Mouse (Mus musculus) CH12.LX (cell line): ENCODE measurements around the gene Wnk1.

ENCODE experiments used
- CHD2 ChIP-seq: IDR thresholded peaks from 2 replicates; pipeline ENCODE4 v1.6.1; 2011; ENCODE audit warnings: low read length, improper control_type of control experiment
- CTCF ChIP-seq, 2 experiments: IDR thresholded peaks in 1 of 2; conservative IDR thresholded peaks in 1 of 2; 2 replicates each; pipeline ENCODE4 v1.5.1; 2011 to 2012; ENCODE audit warnings: low read depth in 2 of 2, low read length in 2 of 2, improper control_type of control experiment in 1 of 2, inconsistent platforms in 1 of 2, mild to moderate bottlenecking in 1 of 2, moderate library complexity in 1 of 2
- E2F4 ChIP-seq: IDR thresholded peaks from 2 replicates; pipeline ENCODE4 v1.6.1; 2011; ENCODE audit warnings: low read depth, low read length, improper control_type of control experiment; ENCODE audit not compliant: insufficient replicate concordance
- EP300 ChIP-seq: IDR thresholded peaks from 2 replicates; pipeline ENCODE4 v1.6.1; 2011; ENCODE audit warnings: low read length, improper control_type of control experiment
- ETS1 ChIP-seq: conservative IDR thresholded peaks from 2 replicates; pipeline ENCODE4 v1.6.1; 2012; ENCODE audit warnings: low read depth, mild to moderate bottlenecking, inconsistent platforms, low read length, improper control_type of control experiment, moderate library complexity
- IRF4 ChIP-seq: IDR thresholded peaks from 2 replicates; pipeline ENCODE4 v1.6.1; 2014; ENCODE audit warnings: low read depth, mild to moderate bottlenecking, inconsistent platforms, low read length, improper control_type of control experiment
- JUND ChIP-seq: conservative IDR thresholded peaks from 2 replicates; pipeline ENCODE4 v1.6.1; 2011; ENCODE audit warnings: low read depth, low read length, improper control_type of control experiment
- MAX ChIP-seq: IDR thresholded peaks from 2 replicates; pipeline ENCODE4 v1.6.1; 2011; ENCODE audit warnings: low read length, improper control_type of control experiment
- MAZ ChIP-seq: IDR thresholded peaks from 2 replicates; pipeline ENCODE4 v1.6.1; 2012; ENCODE audit warnings: low read depth, mild to moderate bottlenecking, inconsistent platforms, low read length, improper control_type of control experiment, moderate library complexity
- MYC ChIP-seq: IDR thresholded peaks from 2 replicates; pipeline ENCODE4 v1.6.1; 2011; ENCODE audit warnings: low read depth, mild to moderate bottlenecking, improper control_type of control experiment, low read length
- POLR2A ChIP-seq: IDR thresholded peaks from 2 replicates; pipeline ENCODE4 v1.6.1; 2011; ENCODE audit warnings: low read depth, mild to moderate bottlenecking, improper control_type of control experiment, low read length
- RAD21 ChIP-seq: IDR thresholded peaks from 2 replicates; pipeline ENCODE4 v1.6.1; 2011; ENCODE audit warnings: low read depth, mild to moderate bottlenecking, low read length, improper control_type of control experiment, moderate library complexity
- ZKSCAN1 ChIP-seq: IDR thresholded peaks from 2 replicates; pipeline ENCODE4 v1.6.1; 2012; ENCODE audit warnings: low read depth, inconsistent platforms, low read length, improper control_type of control experiment, borderline replicate concordance

- TF ChIP-seq MAX (no peak), ZKSCAN1 (no peak), CHD2 (peak; percentile 22; the same call in 1 of the 2 replicates), MAZ (no peak), POLR2A (no peak), CTCF (conservative IDR thresholded peaks at IDR 0.05 in 1 of 2, IDR thresholded peaks at IDR 0.05 in 1 of 2; ENCODE audit: low read depth in 2 of 2, low read length in 2 of 2) (no peak), ETS1 (no peak), RAD21 (no peak), EP300 (no peak), MYC (no peak), JUND (no peak), IRF4 (no peak), E2F4 (no peak)
Measured at GRCm38 (mm10) chr6:120072630-120073029, 34.2 kb upstream of the Wnk1 start.
